Mouse (Mus musculus): ENCODE results near the gene Ccdc167.
"Not testable (repeated sequence)": the region's sequence is repeated elsewhere in the genome, so short reads cannot be mapped to it uniquely, and the experiment has no call there.

- TF ChIP-seq CTCF (conservative IDR thresholded peaks at IDR 0.05; ENCODE audit: low read length); NANOG (IDR thresholded peaks at IDR 0.05; ENCODE audit: borderline replicate concordance, low read length): not testable (repeated sequence)
Observed at GRCm38 (mm10) chr17:29713734-29714133, 3.1 kb downstream of the Ccdc167 start.

Data from E14TG2a.4 (cell line).